Mouse (Mus musculus) heart, adult 2 months (tissue): ENCODE results near the gene Rhbdf2.

Experiments used
- CTCF ChIP-seq: fragments of 200-600 bp; IDR thresholded peaks from 2 replicates; pipeline ENCODE4 v1.8.1; 2022; ENCODE audit warnings: antibody characterized with exemption, mild to moderate bottlenecking, moderate library complexity
- POLR2A ChIP-seq: fragments of 200-500 bp; IDR thresholded peaks from 2 replicates; pipeline ENCODE4 v1.6.1; 2011; ENCODE audit warnings: mild to moderate bottlenecking, low read depth, low read length, control low read depth; ENCODE audit not compliant: insufficient read depth

DNA sequence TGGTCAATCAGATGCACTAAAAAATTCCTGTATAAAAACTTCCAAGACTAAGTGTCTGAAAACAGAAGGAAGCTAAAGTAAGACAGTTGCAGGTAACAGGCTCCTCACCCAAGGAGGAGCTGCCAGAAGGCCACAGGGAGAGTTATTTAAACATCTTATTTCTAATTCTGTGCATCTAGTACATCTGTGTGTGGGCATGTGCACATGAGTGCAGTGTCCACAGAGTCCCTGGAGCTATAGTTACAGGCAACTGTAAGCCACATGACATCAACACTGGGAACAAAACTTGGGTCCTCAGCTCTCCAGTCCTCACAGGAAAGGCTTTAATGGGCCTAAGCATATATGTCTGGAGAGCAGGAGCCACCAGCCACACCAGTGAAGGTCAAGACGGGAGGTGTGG lies 74.6 kb downstream of the Rhbdf2 start:
- TF ChIP-seq POLR2A (no peak), CTCF (no peak)
